Mouse (Mus musculus): ENCODE measurements around the gene Ccdc24.

GRCm38 (mm10) chr4:117834457-117834844, 37.9 kb downstream of the Ccdc24 start, which contains the start of gene Slc6a9:
- TF ChIP-seq CTCF (IDR thresholded peaks at IDR 0.05; ENCODE audit: borderline replicate concordance, insufficient read depth, low read depth, low read length): no peak
- TF ChIP-seq POLR2A (IDR thresholded peaks at IDR 0.05; ENCODE audit: borderline replicate concordance, insufficient read depth, low read length): no peak

All from cerebellum, adult 2 months (tissue).